Mouse (Mus musculus): ENCODE measurements around the gene Ptprd. TPM values are rescaled to one million over a fixed set of nuclear protein-coding genes. Genes with fewer than 3 reads are reported as not detected.

Gene Ptprd
- polyA plus RNA-seq, 1 experiment from 2014 or later = 161 TPM

DNA sequence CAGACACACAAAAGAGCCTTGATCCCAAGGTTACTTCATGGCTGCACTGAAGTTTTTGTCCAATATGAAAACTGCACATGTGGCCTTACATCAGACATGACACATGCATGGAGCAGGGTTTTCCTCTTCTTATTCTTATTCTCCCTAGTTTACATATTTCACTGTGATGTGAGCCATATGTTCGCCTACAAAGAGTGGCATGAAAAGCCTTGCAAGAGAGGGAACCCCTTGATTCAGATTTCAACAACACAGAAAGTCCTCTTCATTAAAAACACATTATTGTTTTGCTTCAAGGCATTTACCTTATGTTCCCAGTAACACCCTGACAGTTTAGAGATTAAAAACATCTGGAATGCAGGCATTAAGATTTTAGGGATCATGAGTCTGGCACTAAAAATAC is 1859.3 kb downstream of the Ptprd start:
- Histone ChIP-seq H3K27ac (ENCODE audit: low read length) (no peak overlapping the region), H3K27me3 (replicated peaks; ENCODE audit: control insufficient read depth, insufficient read depth, low read length) (no peaks in the 10 kb centered on the region), H3K9me3 (ENCODE audit: control insufficient read depth, low read length) (no peaks in the 10 kb centered on the region), H3K4me1 (replicated peaks; ENCODE audit: control insufficient read depth, insufficient read depth, low read length) (no peaks in the 10 kb centered on the region; the same call in 1 of the 2 replicates), H3K4me3 (replicated peaks; ENCODE audit: low read length) (no peak overlapping the region), H3K36me3 (ENCODE audit: control insufficient read depth, insufficient read depth) (no peaks in the 10 kb centered on the region), H3K4me2 (ENCODE audit: low read length) (no peak overlapping the region), H3K9ac (replicated peaks; ENCODE audit: low read depth, low read length) (no peak overlapping the region)
- 50% methylated on average over 1 of the region's 1 CpGs for WGBS
- 0 out of 2 replicates have a peak, but pooled peaks have one; percentile 28 for ATAC-seq

DNA sequence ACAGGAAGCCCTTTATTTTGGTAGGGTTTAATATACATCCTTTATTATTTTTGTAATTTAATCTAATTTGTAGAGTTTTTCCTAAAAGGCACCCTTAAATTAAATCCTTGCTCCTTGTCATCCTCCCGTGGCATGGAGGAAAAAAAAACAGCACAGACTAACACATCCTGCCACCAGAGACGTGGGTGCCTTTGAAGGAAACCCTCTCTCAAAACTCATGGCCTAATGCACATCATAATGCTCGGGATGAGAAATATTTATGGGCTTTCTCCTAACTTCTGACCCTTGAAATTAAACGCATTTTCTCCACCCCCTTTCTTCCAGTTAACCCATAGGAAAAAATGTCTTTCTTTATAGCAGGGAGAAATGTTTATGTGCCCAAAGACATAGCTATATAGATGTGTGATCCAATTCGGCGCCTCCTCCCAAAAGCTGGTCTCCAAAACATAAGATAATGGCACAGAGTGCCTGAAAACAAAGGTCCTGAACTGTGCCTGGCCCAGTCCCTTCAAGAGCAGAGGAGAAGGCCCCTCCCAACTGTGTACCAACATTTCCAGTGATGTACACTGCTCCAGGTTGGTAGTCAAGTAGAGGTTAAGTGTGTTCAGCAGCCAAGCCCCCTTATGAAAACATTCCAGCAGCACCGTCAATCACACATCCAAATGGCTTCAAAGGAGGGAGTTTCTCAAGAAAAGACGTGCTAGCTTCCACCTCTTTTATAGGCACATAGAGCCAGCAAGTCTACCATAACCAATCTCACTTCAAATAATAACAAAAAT is 1860.4 kb downstream of the Ptprd start:
- Histone ChIP-seq H3K27me3 (replicated peaks; ENCODE audit: control insufficient read depth, insufficient read depth, low read length) (no peaks in the 10 kb centered on the region), H3K9me3 (ENCODE audit: control insufficient read depth, low read length) (no peaks in the 10 kb centered on the region), H3K4me1 (replicated peaks; ENCODE audit: control insufficient read depth, insufficient read depth, low read length) (no peaks in the 10 kb centered on the region; the same call in 1 of the 2 replicates), H3K9ac (replicated peaks; ENCODE audit: low read depth, low read length) (no peak overlapping the region), H3K36me3 (ENCODE audit: control insufficient read depth, insufficient read depth) (no peaks in the 10 kb centered on the region), H3K4me2 (ENCODE audit: low read length) (no peak overlapping the region), H3K4me3 (replicated peaks; ENCODE audit: low read length) (no peak overlapping the region), H3K27ac (ENCODE audit: low read length) (no peak overlapping the region)
- 63% methylated on average over 8 of the region's 8 CpGs for WGBS
- no peak for ATAC-seq

DNA sequence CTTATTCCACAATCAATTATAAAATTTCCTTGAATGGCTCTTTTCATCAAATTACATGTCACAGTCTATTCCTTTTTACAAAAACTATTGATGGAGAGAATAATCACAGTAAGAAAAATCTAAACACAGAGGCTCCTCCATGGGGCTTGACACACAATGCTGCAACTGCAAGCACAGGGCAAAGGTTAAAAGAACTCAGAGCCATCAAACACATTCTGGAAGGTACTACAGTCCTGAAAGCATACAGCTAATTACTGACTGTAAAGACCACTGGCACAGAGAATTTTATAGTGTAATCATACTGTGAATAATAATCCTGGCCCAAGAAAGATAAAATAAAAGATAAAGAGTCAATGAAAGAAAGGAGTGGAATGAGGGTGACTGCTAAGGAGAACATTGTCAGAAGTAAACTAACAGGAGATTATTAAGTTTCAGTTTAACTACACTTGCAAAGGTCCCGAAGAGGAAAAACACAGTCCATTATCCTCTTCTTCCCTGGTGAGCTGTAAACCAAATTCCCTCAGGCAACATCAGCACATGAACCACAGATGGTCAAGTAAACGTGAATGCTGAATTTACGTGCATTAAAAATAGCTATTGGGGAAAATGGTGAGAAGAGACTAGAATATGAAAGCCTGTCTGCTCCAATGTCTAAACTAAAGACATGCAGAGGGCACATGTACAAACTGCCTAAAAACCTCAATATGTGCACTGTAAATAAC is 1861.4 kb downstream of the Ptprd start:
- ATAC-seq = no peak
- WGBS = 33% methylated on average over 3 of the region's 3 CpGs
- H3K4me1 ChIP-seq (replicated peaks; ENCODE audit: control insufficient read depth, insufficient read depth, low read length) = no peaks in the 10 kb centered on the region; the same call in 1 of the 2 replicates

DNA sequence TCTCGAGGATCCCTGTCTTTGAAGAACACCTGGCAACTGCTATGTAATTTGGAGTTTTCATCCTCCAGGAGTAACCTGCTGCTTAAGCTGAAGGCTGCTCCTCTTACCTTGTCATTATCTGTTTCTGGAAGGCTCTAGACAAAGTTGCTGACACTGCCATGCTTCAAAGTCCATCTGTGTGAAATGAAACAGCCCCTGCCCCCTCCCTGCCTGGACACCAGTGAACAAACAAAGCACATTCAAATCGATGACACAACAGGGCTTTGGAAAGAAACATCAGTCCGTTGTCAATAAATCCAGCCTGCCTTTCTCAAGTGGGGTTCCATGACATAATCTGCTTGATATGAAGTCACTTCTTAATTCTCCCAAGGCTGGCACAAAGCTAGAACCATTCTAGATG is 1867.7 kb downstream of the Ptprd start:
- no peaks in the 10 kb centered on the region for H3K4me1 ChIP-seq (replicated peaks; ENCODE audit: control insufficient read depth, insufficient read depth, low read length)
- H3K4me3 ChIP-seq (replicated peaks; ENCODE audit: low read length) = no peak overlapping the region
- H3K4me2 ChIP-seq (ENCODE audit: low read length) = no peak overlapping the region
- WGBS = 78% methylated on average over 3 of the region's 3 CpGs
- no peaks in the 10 kb centered on the region for H3K9me3 ChIP-seq (ENCODE audit: control insufficient read depth, low read length)
- H3K9ac ChIP-seq (replicated peaks; ENCODE audit: low read depth, low read length) = no peak overlapping the region
- no peak for ATAC-seq
- no peaks in the 10 kb centered on the region for H3K36me3 ChIP-seq (ENCODE audit: control insufficient read depth, insufficient read depth)
- H3K27ac ChIP-seq (ENCODE audit: low read length) = no peak overlapping the region
- no peaks in the 10 kb centered on the region for H3K27me3 ChIP-seq (replicated peaks; ENCODE audit: control insufficient read depth, insufficient read depth, low read length)

More for the DNA sequence above, 1861.4 kb downstream of the Ptprd start:
- Histone ChIP-seq H3K27me3 (replicated peaks; ENCODE audit: control insufficient read depth, insufficient read depth, low read length) (no peaks in the 10 kb centered on the region), H3K9ac (replicated peaks; ENCODE audit: low read depth, low read length) (no peak overlapping the region), H3K9me3 (ENCODE audit: control insufficient read depth, low read length) (no peaks in the 10 kb centered on the region), H3K36me3 (ENCODE audit: control insufficient read depth, insufficient read depth) (no peaks in the 10 kb centered on the region), H3K4me2 (ENCODE audit: low read length) (no peak overlapping the region), H3K27ac (ENCODE audit: low read length) (no peak overlapping the region), H3K4me3 (replicated peaks; ENCODE audit: low read length) (no peak overlapping the region)

DNA sequence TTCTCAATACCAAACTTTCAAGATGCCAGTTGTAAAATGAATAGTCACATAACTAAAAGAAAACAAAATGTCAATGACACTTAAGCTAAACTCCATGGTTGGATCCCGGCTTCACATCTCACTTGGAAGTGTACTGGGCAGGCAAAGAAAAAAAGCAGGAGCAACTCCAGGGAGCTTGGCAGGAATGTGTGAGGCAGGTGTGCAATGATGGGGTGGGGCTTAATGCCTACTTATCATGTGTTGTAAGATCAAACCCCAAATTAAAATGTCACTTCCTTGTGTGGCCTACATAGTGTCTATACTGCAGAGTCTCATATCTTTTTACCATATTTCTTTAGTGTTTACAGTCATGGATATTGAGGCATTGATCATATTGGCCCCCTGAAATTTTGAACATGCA is 1873.8 kb downstream of the Ptprd start:
- Histone ChIP-seq H3K4me1 (replicated peaks; ENCODE audit: control insufficient read depth, insufficient read depth, low read length) (no peaks in the 10 kb centered on the region), H3K27me3 (replicated peaks; ENCODE audit: control insufficient read depth, insufficient read depth, low read length) (no peaks in the 10 kb centered on the region), H3K4me3 (replicated peaks; ENCODE audit: low read length) (no peak overlapping the region), H3K27ac (ENCODE audit: low read length) (no peak overlapping the region), H3K9me3 (ENCODE audit: control insufficient read depth, low read length) (no peaks in the 10 kb centered on the region), H3K4me2 (ENCODE audit: low read length) (no peak overlapping the region), H3K9ac (replicated peaks; ENCODE audit: low read depth, low read length) (no peak overlapping the region), H3K36me3 (ENCODE audit: control insufficient read depth, insufficient read depth) (no peaks in the 10 kb centered on the region)
- 69% methylated on average over 1 of the region's 1 CpGs for WGBS
- no peak for ATAC-seq

DNA sequence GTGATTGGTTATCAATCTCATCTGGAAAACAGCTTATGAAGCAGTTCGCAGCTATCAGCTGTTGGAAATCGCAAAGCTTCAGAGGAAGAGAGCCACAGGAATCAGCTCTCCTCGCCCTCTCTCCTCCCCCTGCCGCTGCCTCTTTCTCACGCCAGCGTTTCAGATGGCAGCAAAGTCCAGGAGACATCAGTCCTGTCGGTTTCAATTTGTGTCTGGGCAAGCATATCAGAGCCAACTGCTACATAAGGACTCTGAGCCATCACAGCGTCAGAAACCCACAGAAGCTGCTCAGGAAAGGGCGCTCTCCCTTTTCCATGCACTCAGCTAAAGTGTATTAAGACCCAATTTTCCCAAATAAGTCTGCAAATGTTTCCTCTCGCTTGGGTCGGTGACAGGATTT is 1884.4 kb downstream of the Ptprd start:
- Histone ChIP-seq H3K4me3 (replicated peaks; ENCODE audit: low read length) (no peak overlapping the region), H3K36me3 (ENCODE audit: control insufficient read depth, insufficient read depth) (no peaks in the 10 kb centered on the region), H3K9me3 (ENCODE audit: control insufficient read depth, low read length) (no peaks in the 10 kb centered on the region), H3K9ac (replicated peaks; ENCODE audit: low read depth, low read length) (no peak overlapping the region), H3K27me3 (replicated peaks; ENCODE audit: control insufficient read depth, insufficient read depth, low read length) (no peaks in the 10 kb centered on the region), H3K4me1 (replicated peaks; ENCODE audit: control insufficient read depth, insufficient read depth, low read length) (peaks cover 18% of the 10 kb centered on the region), H3K27ac (ENCODE audit: low read length) (no peak overlapping the region), H3K4me2 (ENCODE audit: low read length) (peak overlapping the region; percentile 29)
- WGBS = 15% methylated on average over 11 of the region's 11 CpGs
- ATAC-seq = peak; percentile 35

DNA sequence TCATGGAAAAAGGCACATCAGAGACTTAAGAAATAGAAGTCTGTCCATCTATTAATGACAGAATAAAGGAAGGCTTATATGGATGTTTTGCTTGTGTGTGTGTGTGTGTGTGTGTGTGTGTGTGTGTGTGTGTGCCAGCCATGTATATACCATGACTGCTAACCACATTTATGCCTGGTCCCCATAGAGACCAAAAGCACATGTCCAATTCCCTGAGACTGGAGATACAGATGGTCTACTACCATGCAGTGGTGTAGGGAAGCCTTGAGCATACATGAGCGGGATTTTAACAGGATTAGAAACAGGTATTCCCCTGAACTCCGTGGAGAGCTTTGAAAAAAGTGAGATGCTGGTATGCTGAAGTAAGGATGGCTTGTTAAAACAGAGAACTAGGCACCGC is 1886.1 kb downstream of the Ptprd start:
- peaks cover 18% of the 10 kb centered on the region for H3K4me1 ChIP-seq (replicated peaks; ENCODE audit: control insufficient read depth, insufficient read depth, low read length)
- no peak for ATAC-seq
- no peak overlapping the region for H3K9ac ChIP-seq (replicated peaks; ENCODE audit: low read depth, low read length)
- no peak overlapping the region for H3K4me2 ChIP-seq (ENCODE audit: low read length)
- WGBS = 96% methylated on average over 3 of the region's 3 CpGs
- H3K36me3 ChIP-seq (ENCODE audit: control insufficient read depth, insufficient read depth) = no peaks in the 10 kb centered on the region
- H3K4me3 ChIP-seq (replicated peaks; ENCODE audit: low read length) = no peak overlapping the region
- H3K9me3 ChIP-seq (ENCODE audit: control insufficient read depth, low read length) = no peaks in the 10 kb centered on the region
- H3K27me3 ChIP-seq (replicated peaks; ENCODE audit: control insufficient read depth, insufficient read depth, low read length) = no peaks in the 10 kb centered on the region
- H3K27ac ChIP-seq (ENCODE audit: low read length) = no peak overlapping the region

DNA sequence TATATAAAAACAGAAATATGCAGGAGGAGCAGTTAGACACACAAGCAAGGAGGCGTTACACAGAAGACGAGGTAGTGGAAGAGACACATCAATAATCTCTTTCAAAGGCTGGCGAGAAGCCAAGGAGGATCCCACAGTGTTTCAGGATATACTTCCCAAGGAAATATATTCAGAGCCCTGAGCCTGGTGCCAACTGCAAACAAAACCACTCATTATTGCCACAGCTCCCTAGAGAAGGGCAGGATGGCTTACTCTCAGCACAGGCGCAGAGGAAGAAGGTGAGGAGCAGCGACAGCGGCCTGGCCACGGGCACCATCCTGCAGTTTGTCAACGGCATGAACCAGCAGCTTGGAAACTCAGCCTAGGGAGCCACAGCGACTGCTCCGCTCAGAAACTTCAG is 1886.8 kb downstream of the Ptprd start:
- peak; percentile 68 for ATAC-seq
- 37% methylated on average over 10 of the region's 10 CpGs for WGBS
- Histone ChIP-seq H3K27me3 (replicated peaks; ENCODE audit: control insufficient read depth, insufficient read depth, low read length) (no peaks in the 10 kb centered on the region), H3K36me3 (ENCODE audit: control insufficient read depth, insufficient read depth) (no peaks in the 10 kb centered on the region), H3K4me2 (ENCODE audit: low read length) (no peak overlapping the region), H3K4me3 (replicated peaks; ENCODE audit: low read length) (no peak overlapping the region), H3K9me3 (ENCODE audit: control insufficient read depth, low read length) (no peaks in the 10 kb centered on the region), H3K27ac (ENCODE audit: low read length) (no peak overlapping the region), H3K9ac (replicated peaks; ENCODE audit: low read depth, low read length) (no peak overlapping the region), H3K4me1 (replicated peaks; ENCODE audit: control insufficient read depth, insufficient read depth, low read length) (peaks cover 18% of the 10 kb centered on the region)

DNA sequence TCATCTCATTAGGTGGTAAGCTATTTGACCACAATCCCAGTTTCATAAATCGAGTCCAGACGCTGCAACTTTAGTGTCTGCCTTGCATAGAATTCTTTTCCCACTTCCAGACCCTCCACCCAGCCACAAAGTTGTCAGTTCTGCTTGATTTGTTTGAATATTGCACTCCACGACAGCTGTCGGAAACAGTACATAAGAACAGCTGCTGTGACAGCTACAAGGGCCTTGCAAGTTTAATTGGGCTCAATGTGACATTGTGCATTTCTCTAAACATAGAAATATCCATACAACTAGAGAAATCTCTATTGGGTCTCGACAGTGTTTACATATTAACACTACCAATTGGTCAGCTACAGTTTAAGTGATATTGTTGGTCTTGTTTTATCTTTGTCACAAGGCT is 1887.3 kb downstream of the Ptprd start:
- Histone ChIP-seq H3K27ac (ENCODE audit: low read length) (no peak overlapping the region), H3K36me3 (ENCODE audit: control insufficient read depth, insufficient read depth) (no peaks in the 10 kb centered on the region), H3K4me2 (ENCODE audit: low read length) (no peak overlapping the region), H3K4me3 (replicated peaks; ENCODE audit: low read length) (no peak overlapping the region), H3K9ac (replicated peaks; ENCODE audit: low read depth, low read length) (no peak overlapping the region), H3K4me1 (replicated peaks; ENCODE audit: control insufficient read depth, insufficient read depth, low read length) (peaks cover 18% of the 10 kb centered on the region), H3K9me3 (ENCODE audit: control insufficient read depth, low read length) (no peaks in the 10 kb centered on the region), H3K27me3 (replicated peaks; ENCODE audit: control insufficient read depth, insufficient read depth, low read length) (no peaks in the 10 kb centered on the region)
- WGBS = 26% methylated on average over 5 of the region's 5 CpGs
- ATAC-seq = peak; percentile 72
